Mouse (Mus musculus) forebrain, embryonic 10.5 days (tissue): ENCODE data around the gene Phf10. TPM values are rescaled to one million over a fixed set of nuclear protein-coding genes. Genes with fewer than 3 reads are reported as not detected.
"Not testable (repeated sequence)": the region's sequence is repeated elsewhere in the genome, so short reads cannot be mapped to it uniquely, and the experiment has no call there.

ENCODE experiments used
- DNase-seq: peaks from one replicate; pipeline ENCODE4 v3.0.0-alpha.2; 2017; ENCODE audit warnings: low spot score; ENCODE audit errors: extremely low spot score
- H3K27ac ChIP-seq: fragments of 300-500 bp; sonication (generic); 2 replicates; pipeline ENCODE4 v1.5.1; 2016; ENCODE audit warnings: mild to moderate bottlenecking
- H3K27me3 ChIP-seq: fragments of 300-500 bp; sonication (generic); 2 replicates; pipeline ENCODE4 v1.6.1; 2016; ENCODE audit warnings: mild to moderate bottlenecking; ENCODE audit not compliant: poor library complexity, severe bottlenecking
- H3K36me3 ChIP-seq: fragments of 300-500 bp; sonication (generic); replicated peaks from 2 replicates; pipeline ENCODE4 v1.6.1; 2016; ENCODE audit warnings: mild to moderate bottlenecking, moderate library complexity
- H3K4me1 ChIP-seq: fragments of 300-500 bp; sonication (generic); 2 replicates; pipeline ENCODE4 v1.6.1; 2016
- H3K4me3 ChIP-seq: fragments of 300-500 bp; sonication (generic); 2 replicates; pipeline ENCODE4 v1.5.1; 2016; ENCODE audit warnings: mild to moderate bottlenecking, moderate library complexity
- H3K9me3 ChIP-seq: fragments of 300-500 bp; sonication (generic); 2 replicates; pipeline ENCODE4 v1.6.1; 2016; ENCODE audit warnings: mild to moderate bottlenecking, moderate library complexity
- WGBS: fragments of 180-500 bp; shearing (Covaris S2); methylation state at CpG from one replicate; pipeline ENCODE4 v1.1.7; 2016; 5-methylcytosine and 5-hydroxymethylcytosine counted together
- polyA plus RNA-seq: library from polyadenylated mRNA; unstranded; fragments of >200 nt; fragmentation: Nextera tagmentation; extraction: Ambion mirVana; gene quantifications from 2 replicates; pipeline ENCODE4 v1.2.1, GENCODE M21; 2016

The Phf10 gene
- polyA plus RNA-seq, 1 experiment from 2014 or later: 28.2 TPM

GRCm38 (mm10) chr17:14961557-14962154 lies 583 bp upstream of the Phf10 start:
- not testable (repeated sequence) for H3K9me3 ChIP-seq, H3K4me3 ChIP-seq, H3K27me3 ChIP-seq, DNase-seq, H3K27ac ChIP-seq
- WGBS: no CpG with 5 or more reads among the region's 44 CpGs
- peaks cover 13% of the 10 kb centered on the region for H3K36me3 ChIP-seq
- H3K4me1 ChIP-seq: peaks cover 12% of the 10 kb centered on the region

- Histone ChIP-seq H3K36me3 (peaks cover 17% of the 10 kb centered on the region), H3K4me1 (peaks cover 12% of the 10 kb centered on the region), H3K9me3 (no peaks in the 10 kb centered on the region), H3K27ac (peak overlapping the region; percentile 89), H3K4me3 (peak overlapping the region; percentile 79), H3K27me3 (no peaks in the 10 kb centered on the region)
- under 1% methylated on average over 20 of the region's 23 CpGs for WGBS
- peak; percentile 16 for DNase-seq
Observed at GRCm38 (mm10) chr17:14960520-14960919, 553 bp downstream of the Phf10 start.

- Histone ChIP-seq H3K27ac (no peak overlapping the region), H3K4me1 (peaks cover 12% of the 10 kb centered on the region), H3K27me3 (no peaks in the 10 kb centered on the region), H3K4me3 (peak overlapping the region; percentile 79), H3K36me3 (peaks cover 17% of the 10 kb centered on the region), H3K9me3 (no peaks in the 10 kb centered on the region)
- 41% methylated on average over 3 of the region's 3 CpGs for WGBS
- no peak for DNase-seq
Observed at GRCm38 (mm10) chr17:14959979-14960378, 1.1 kb downstream of the Phf10 start.

- peaks cover 12% of the 10 kb centered on the region for H3K4me1 ChIP-seq
- WGBS: 90% methylated on average over 5 of the region's 5 CpGs
- no peaks in the 10 kb centered on the region for H3K9me3 ChIP-seq
Observed at GRCm38 (mm10) chr17:14958686-14959327, 2.3 kb downstream of the Phf10 start.

GRCm38 (mm10) chr17:14953452-14953851 lies 7.6 kb downstream of the Phf10 start:
- WGBS: 88% methylated on average over 8 of the region's 8 CpGs
- Histone ChIP-seq H3K4me3 (no peak overlapping the region), H3K36me3 (peaks cover 64% of the 10 kb centered on the region), H3K4me1 (no peaks in the 10 kb centered on the region), H3K27me3 (no peaks in the 10 kb centered on the region), H3K27ac (no peak overlapping the region), H3K9me3 (no peaks in the 10 kb centered on the region)
- DNase-seq: no peak

More at GRCm38 (mm10) chr17:14958686-14959327, 2.3 kb downstream of the Phf10 start:
- Histone ChIP-seq H3K27me3 (no peaks in the 10 kb centered on the region), H3K36me3 (peaks cover 26% of the 10 kb centered on the region), H3K4me3 (no peak overlapping the region), H3K27ac (no peak overlapping the region)
- no peak for DNase-seq

GRCm38 (mm10) chr17:14949161-14949827 lies 11.8 kb downstream of the Phf10 start:
- no peak for DNase-seq
- 90% methylated on average over 7 of the region's 7 CpGs for whole genome bisulfite sequencing
- Histone ChIP-seq H3K4me3 (no peak overlapping the region), H3K27ac (no peak overlapping the region), H3K9me3 (no peaks in the 10 kb centered on the region), H3K36me3 (peaks cover 87% of the 10 kb centered on the region), H3K4me1 (peaks cover 8% of the 10 kb centered on the region), H3K27me3 (no peaks in the 10 kb centered on the region)

- no peak overlapping the region for H3K27ac ChIP-seq
- peak overlapping the region; percentile 83 for H3K4me3 ChIP-seq
- peaks cover 30% of the 10 kb centered on the region for H3K4me1 ChIP-seq
- no peak for DNase-seq
- WGBS: 88% methylated on average over 1 of the region's 1 CpGs
- H3K9me3 ChIP-seq: no peaks in the 10 kb centered on the region
- H3K36me3 ChIP-seq: peaks cover 53% of the 10 kb centered on the region
- H3K27me3 ChIP-seq: no peaks in the 10 kb centered on the region
Observed at GRCm38 (mm10) chr17:14944551-14944950, 16.5 kb downstream of the Phf10 start.

- H3K27ac ChIP-seq: peak overlapping the region; percentile 85
- H3K36me3 ChIP-seq: peaks cover 44% of the 10 kb centered on the region
- 26% methylated on average over 16 of the region's 16 CpGs for WGBS
- DNase-seq: no peak
- H3K4me1 ChIP-seq: peaks cover 30% of the 10 kb centered on the region
- no peaks in the 10 kb centered on the region for H3K9me3 ChIP-seq
- H3K27me3 ChIP-seq: no peaks in the 10 kb centered on the region
- peak overlapping the region; percentile 83 for H3K4me3 ChIP-seq
Observed at GRCm38 (mm10) chr17:14943729-14944059, 17.4 kb downstream of the Phf10 start.

- H3K27me3 ChIP-seq: no peaks in the 10 kb centered on the region
- DNase-seq: peak; percentile 99
- H3K27ac ChIP-seq: peak within 1 kb of the TSS; percentile 85
- H3K36me3 ChIP-seq: peaks cover 39% of the 10 kb centered on the region
- peaks cover 30% of the 10 kb centered on the region for H3K4me1 ChIP-seq
- whole genome bisulfite sequencing: under 1% methylated on average over 54 of the region's 54 CpGs
- no peaks in the 10 kb centered on the region for H3K9me3 ChIP-seq
- peak within 1 kb of the TSS; percentile 83 for H3K4me3 ChIP-seq
Observed at GRCm38 (mm10) chr17:14943009-14943728, 17.9 kb downstream of the Phf10 start, which contains the start of the genes Wdr27 and 1600012H06Rik. Gene Wdr27, minus strand, starts transcription at chr17:14943158. Gene 1600012H06Rik, plus strand, starts transcription at chr17:14943184.

- H3K9me3 ChIP-seq, H3K27me3 ChIP-seq, DNase-seq: not testable (repeated sequence)
- 0 out of 2 replicates have a peak overlapping the region, but pooled peaks have one; percentile 85 for H3K27ac ChIP-seq
- peaks cover 30% of the 10 kb centered on the region for H3K4me1 ChIP-seq
- H3K36me3 ChIP-seq: peaks cover 32% of the 10 kb centered on the region
- 67% methylated on average over 6 of the region's 6 CpGs for WGBS
- H3K4me3 ChIP-seq: peak overlapping the region; percentile 83
Observed at GRCm38 (mm10) chr17:14942181-14942580, 18.9 kb downstream of the Phf10 start.

- no peaks in the 10 kb centered on the region for H3K9me3 ChIP-seq
- WGBS: 77% methylated on average over 5 of the region's 5 CpGs
- DNase-seq: no peak
Observed at GRCm38 (mm10) chr17:14935841-14936605, 25.1 kb downstream of the Phf10 start.

GRCm38 (mm10) chr17:14935280-14935679 lies 25.8 kb downstream of the Phf10 start:
- DNase-seq, H3K9me3 ChIP-seq, H3K4me3 ChIP-seq, H3K4me1 ChIP-seq, H3K27me3 ChIP-seq, H3K36me3 ChIP-seq, H3K27ac ChIP-seq: not testable (repeated sequence)
- WGBS: 87% methylated on average over 14 of the region's 14 CpGs

More at GRCm38 (mm10) chr17:14935841-14936605, 25.1 kb downstream of the Phf10 start:
- no peaks in the 10 kb centered on the region for H3K4me1 ChIP-seq
- H3K27me3 ChIP-seq: no peaks in the 10 kb centered on the region
- H3K27ac ChIP-seq: no peak overlapping the region
- no peak overlapping the region for H3K4me3 ChIP-seq
- no peaks in the 10 kb centered on the region for H3K36me3 ChIP-seq
